Mouse (Mus musculus) kidney, adult 2 months (tissue): Measurements from ENCODE around the gene Tmem170b.

ENCODE experiments used
- CTCF ChIP-seq: fragments of 200-500 bp; conservative IDR thresholded peaks from 2 replicates; pipeline ENCODE4 v1.5.1; 2011; ENCODE audit warnings: low read depth, mild to moderate bottlenecking, control low read depth, low read length, moderate library complexity, mixed read lengths; ENCODE audit not compliant: insufficient read depth, insufficient read length
- POLR2A ChIP-seq: fragments of 200-500 bp; IDR thresholded peaks from one replicate; pipeline ENCODE4 v1.6.1; 2011; ENCODE audit warnings: low read depth, low read length, control low read depth

DNA sequence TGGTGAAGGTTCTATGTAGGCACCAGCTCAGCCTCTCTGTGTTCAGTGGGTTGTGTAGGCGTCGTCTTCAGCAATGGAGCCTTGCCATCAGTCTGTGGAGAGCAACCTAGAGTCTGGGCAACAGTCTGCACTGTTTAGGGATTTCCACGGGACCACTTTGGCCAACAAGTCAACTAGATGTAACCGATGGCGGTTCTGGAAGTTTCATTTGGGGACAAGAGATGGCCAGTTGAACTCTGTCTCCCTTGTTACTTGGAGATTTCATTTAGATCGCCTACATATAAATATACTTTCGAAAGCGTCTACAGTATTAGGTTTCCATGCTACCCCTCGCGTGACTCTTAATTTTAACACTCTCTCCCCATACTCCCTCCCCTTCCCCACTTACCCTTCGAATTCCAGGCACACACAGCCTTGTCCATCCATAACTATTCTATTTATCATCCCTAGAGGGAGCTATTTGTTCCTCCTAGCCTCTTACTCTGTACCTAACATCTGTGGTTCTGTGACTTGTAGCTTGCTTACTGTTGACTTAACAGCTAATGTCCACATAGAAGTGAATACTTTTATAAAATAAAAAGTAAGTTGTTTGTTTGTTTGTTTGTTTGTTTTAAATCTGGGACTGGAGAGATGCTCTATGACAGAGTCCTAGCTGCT is 77.8 kb downstream of the Tmem170b start:
- TF ChIP-seq POLR2A (no peak), CTCF (0 out of 2 replicates have a peak, but pooled peaks have one; percentile 16)
